Mouse (Mus musculus): ENCODE data around the gene Nsmce4a.

Nsmce4a gene

DNA sequence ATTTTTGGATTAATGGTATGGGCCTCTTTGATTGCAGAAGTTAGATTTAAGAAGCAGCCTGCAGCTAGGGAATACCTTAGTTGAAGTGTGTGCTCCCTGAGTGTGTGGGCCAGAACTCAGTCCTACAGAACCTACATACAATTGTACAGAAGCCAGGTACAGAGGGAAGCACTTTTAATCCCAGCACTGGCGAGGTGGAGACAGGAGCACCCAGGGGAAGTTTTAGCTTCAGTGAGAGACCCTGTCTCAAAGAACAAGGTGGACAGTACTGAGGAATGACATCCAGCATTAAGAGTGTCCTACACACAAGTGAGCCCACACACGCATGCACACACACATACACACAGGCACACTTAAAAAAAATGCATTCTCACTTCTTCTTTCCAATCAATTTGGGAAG, 5.1 kb upstream of the Nsmce4a start:
- DNase-seq (ENCODE audit: low spot score in 2 of 2), result no peak

DNA sequence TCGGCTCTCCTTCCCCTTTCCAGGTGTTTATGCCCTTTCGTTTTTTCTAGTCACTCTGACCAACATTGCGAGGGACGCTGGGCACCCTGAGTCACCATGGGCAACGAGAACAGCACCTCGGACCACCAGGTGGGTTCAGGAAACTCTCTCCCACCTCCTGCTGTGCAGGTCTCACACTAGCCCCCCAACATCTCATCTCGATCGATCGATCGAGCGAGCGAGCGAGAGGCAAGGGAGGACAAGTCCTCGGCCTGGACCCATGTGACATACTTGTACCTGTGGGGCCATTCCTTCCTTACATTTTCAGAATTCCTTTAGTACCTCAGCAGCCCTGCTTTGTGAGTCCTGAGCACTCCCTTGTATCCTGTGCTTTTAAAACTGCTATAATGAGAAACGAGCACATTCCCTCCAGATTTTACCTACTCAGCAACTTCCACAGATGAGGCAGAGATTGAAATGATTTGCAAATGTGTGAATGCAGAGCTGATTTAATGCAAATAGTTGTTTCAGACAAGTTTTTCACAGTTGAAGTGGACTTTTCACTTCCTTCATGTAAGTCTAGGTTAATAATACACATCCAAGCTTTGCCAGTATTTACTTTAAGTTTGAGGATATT, 4.6 kb upstream of the Nsmce4a start, which contains the start of gene Tacc2:
Tacc2 (plus strand) TSS at position 51 of the 616 bp plus-strand sequence.
- no peak for DNase-seq (ENCODE audit: low spot score in 2 of 2)

DNA sequence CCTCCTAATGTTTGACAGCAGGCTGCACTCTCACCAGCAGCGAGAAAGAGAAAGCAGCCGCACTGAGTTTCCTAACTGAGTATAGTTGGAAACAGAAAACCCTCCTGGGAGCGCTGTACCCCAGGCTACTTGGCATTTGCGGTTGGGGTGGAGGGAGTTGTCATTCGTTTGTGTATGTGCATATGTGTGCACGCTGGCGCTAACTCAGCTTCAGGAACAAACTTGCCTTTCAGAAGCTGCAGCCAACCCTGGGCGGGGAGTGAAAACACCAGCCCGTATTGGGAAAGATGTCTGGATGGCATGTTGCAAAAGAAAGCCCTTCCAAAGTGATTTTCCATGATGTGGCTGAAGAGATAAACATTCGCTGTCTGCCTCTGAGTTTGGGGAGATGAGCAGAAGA, 4.1 kb upstream of the Nsmce4a start:
- no peak for DNase-seq (ENCODE audit: low spot score in 2 of 2)

GRCm38 (mm10) chr7:130574211-130574991, 1.5 kb upstream of the Nsmce4a start:
- no peak for DNase-seq (ENCODE audit: low spot score in 2 of 2)

DNA sequence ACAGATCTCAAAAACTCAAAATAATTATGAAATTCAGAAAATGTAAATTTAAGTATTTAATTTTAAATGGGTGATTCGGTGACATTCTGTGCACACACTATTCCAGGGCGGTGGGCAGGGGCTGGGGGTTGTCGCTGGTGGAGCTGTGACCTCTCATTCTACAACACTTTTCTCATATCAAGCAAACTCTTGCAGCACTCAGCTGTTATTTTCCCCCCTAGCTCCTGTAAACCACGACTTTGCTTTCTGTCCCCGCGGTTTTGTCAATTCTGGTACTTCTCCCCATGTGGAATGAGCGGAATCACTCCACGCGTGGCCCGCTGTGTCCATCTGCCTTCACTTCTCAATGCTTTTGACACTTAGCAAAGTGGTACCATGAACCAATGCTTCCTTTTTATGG, 828 bp upstream of the Nsmce4a start:
- DNase-seq (ENCODE audit: low spot score in 2 of 2), result no peak

DNA sequence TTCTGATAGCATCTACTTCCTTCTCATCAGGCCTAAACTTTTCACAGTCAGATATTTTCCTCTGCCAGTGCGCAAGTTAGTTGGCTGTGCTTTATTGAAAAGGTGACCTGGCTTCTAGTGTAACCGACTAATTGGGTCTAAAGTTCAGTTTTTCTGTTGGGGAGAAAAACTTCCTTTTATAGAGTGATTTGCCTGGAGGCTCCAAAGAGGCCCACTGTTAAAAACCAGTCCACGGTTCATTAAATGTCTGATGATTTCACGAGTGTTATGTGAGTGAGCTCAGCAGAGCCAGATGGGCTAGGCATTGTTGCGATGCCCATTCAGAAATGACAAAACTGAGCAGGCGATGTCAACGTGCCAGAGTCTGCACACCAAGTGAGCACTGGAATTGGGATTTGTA, 2.4 kb downstream of the Nsmce4a start:
- DNase-seq (ENCODE audit: low spot score in 2 of 2), result no peak

DNA sequence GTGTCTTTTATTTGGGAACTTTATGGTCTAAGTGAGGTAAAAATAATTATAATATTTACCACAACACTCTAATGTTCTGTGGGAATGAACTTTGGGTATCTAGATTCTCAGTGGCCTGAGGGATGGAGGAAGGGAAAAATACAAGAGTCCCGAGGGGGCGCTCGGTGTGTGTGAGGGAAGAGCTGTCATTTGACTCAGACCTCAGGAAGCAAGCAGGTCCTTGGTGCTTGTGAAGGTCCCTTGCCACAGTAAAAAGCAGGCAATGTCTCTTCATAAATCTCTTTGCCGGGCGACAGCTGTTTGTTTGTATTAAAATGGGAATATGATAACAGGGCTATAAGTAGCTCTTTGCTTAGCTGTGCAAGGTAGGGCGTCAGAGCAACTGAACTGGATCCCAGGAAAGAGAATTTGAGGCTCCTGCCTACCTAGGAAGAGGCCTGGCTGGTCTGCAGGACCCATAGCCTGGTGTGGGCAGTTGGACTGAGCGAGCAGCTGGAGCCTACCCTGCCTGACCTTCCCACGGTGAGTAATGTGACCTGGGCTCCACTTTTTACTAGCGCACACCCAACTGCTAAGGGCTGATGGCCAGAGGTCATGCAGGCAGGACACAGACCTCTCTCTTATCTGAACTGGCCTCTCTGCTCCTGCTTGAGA, 4.0 kb downstream of the Nsmce4a start:
- no peak for DNase-seq (ENCODE audit: low spot score in 2 of 2)

DNA sequence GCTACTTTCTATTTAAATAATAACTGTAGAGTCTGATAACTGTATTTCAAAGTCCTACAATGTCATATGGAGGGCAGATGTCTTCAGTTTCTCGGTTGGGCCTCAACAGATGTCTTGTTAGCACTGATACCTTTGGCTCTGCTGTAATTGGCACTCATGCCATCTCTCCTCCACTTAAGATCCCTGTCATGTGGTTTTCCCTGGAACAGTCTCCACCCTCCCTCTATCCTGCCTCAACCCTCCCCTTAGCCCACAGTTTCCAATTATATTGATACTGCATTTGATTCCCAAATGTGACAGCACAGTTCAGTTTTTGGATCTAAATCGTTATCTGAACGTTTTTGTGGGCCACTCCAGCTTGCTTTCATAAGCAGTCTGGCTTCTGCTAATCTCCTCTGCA, 8.3 kb downstream of the Nsmce4a start:
- DNase-seq (ENCODE audit: low spot score in 2 of 2), result no peak

GRCm38 (mm10) chr7:130563880-130564279, 9.0 kb downstream of the Nsmce4a start:
- DNase-seq (ENCODE audit: low spot score in 2 of 2), result no peak

DNA sequence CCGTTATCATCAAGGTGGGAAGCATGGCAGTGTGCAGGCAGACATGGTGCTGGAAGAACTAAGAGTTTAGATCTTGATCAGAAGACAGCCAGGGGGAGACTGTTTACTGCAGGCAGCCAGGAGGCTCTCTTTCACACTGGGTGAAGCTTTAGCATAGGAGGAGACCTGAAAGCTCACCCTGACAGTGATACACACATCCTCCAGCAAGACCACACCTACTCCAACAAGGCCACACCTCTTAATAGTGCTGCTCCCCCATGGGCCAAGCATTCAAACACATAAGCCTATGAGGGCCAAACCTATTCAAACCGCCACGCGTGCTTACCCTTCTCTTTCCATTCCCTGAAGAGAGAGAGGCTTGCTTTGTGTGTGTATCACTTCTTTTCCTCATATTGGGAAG, 9.6 kb downstream of the Nsmce4a start:
- DNase-seq (ENCODE audit: low spot score in 2 of 2), result no peak

- no peak for DNase-seq (ENCODE audit: low spot score in 2 of 2)
Observed at GRCm38 (mm10) chr7:130560933-130561332, 12.0 kb downstream of the Nsmce4a start.

DNA sequence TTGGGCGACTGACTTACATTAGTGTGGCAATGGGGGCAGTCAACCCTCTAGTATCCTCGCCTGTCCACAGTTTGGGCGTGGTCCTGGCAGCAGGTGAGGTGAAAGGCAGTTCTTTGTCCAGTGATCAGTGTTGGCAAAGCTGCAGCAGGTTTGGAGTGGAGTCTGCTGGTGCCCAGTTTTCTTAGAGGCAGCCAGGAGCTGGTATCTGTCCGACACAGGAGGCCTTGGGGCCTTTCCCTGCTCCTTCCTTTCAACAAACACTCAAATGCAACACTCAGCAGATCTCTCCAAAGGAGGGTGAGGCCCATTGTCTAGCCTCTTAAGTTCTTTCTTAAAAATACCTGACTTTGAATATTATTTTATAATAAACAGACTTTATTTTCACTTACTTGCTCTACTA, 14.3 kb downstream of the Nsmce4a start:
- DNase-seq (ENCODE audit: low spot score in 2 of 2), result no peak

- no peak for DNase-seq (ENCODE audit: low spot score in 2 of 2)
Observed at GRCm38 (mm10) chr7:130555597-130555996, 17.3 kb downstream of the Nsmce4a start.

DNA sequence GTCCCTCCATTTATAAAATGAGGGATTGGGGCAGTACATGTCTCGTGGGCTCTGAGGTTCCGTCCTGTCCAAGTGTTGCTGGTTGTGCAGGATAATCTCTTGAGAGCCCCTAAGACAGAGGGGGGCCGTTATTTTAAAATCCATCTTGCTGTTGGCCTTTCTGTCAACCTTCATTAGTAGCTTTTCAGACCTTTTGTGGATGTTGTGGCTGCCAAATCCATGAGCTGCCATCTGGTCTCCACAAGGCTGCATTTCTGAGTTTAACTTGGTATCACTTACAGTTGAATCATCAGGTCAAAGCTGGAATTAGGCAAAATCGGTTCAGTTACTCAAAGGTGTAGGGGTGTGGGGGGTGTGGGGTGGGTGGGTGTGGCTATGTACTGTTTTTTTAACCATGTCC, 19.6 kb downstream of the Nsmce4a start:
- DNase-seq (ENCODE audit: low spot score in 2 of 2), result no peak

DNA sequence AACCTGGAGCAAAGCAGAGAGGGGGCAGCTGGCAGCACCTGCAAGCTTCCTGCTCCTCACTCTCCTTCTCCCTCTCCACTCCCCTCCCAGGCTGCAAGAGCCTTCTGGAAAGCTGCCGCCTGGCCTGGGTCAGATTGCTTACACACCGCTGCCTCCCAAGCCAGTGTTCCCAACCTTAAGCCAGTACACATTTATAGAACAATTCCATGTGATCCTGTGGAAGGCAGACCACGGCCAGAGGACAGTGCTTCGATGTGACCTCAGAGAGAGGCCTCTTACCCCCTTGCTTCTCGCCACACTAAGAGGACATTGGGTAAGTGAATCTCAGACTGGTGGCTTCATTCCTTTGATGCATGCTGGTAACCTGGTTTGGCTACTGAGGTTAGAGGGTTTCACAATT, 20.1 kb downstream of the Nsmce4a start:
- no peak for DNase-seq (ENCODE audit: low spot score in 2 of 2)

DNA sequence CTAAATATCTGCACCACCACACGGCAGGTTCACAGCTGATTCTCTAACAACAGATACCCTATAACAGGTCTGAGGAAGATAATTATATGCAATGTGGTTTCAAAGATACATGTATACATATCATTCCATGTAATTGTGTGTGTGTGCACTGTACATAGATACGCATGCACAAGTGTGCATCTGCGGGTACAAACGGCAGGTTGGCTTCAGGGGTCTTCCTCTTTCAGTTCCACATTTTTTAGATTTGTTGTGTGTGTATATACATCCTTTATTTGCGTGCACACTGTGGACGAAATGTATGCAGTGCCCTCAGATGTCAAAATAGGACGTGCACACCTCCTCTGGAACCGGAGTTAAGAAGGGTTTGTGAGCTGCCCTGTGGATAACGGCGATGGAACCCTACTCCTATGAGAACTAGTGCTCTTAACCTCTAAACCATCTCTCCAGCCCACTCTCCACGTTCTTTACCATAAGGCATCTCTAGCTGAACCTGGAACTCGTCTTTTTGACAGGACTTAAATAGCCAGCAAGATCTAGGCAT, 25.2 kb downstream of the Nsmce4a start:
- no peak for DNase-seq (ENCODE audit: low spot score in 2 of 2)

GRCm38 (mm10) chr7:130546791-130547484, 26.0 kb downstream of the Nsmce4a start:
- peak; percentile 85 to 90 for DNase-seq (ENCODE audit: low spot score in 2 of 2)

GRCm38 (mm10) chr7:130546421-130546790, 26.5 kb downstream of the Nsmce4a start:
- no peak for DNase-seq (ENCODE audit: low spot score in 2 of 2)

DNA sequence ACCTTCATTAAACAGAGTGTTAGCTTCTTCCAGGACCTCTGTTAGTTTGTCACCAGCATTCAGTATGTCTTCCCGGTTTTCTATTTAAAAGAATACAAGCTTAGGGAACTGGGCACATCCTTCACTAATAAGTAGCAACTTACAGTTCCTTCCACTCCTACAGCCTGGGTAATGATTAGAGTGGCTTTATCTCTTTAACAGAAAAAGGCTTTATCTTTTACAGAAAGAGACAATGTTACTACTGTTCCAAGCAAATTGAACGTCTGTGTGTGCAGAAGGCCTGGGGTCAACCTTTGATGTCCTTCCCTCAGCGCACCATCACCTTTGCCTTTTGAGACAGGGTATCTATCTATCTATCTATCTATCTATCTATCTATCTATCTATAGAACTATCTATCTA, 27.0 kb downstream of the Nsmce4a start:
- no peak for DNase-seq (ENCODE audit: low spot score in 2 of 2)

GRCm38 (mm10) chr7:130545401-130545800, 27.5 kb downstream of the Nsmce4a start:
- DNase-seq (ENCODE audit: low spot score in 2 of 2), result no peak

- no peak for DNase-seq (ENCODE audit: low spot score in 2 of 2)
Observed at GRCm38 (mm10) chr7:130543181-130543580, 29.7 kb downstream of the Nsmce4a start.

- no peak for DNase-seq (ENCODE audit: low spot score in 2 of 2)
Observed at GRCm38 (mm10) chr7:130540176-130540575, 32.7 kb downstream of the Nsmce4a start.
